Mouse (Mus musculus): ENCODE data around the gene Rasl10a. TPM values are rescaled to one million over a fixed set of nuclear protein-coding genes. Genes with fewer than 3 reads are reported as not detected.

Gene Rasl10a
- 1.1 TPM in 2 replicates for polyA plus RNA-seq (2016; fragmentation: Nextera tagmentation; extraction: Ambion mirVana)

- Histone ChIP-seq H3K9ac (peak within 1 kb of the TSS; percentile 53), H3K9me3 (no peaks in the 10 kb centered on the region), H3K4me1 (peaks cover 57% of the 10 kb centered on the region), H3K4me2 (replicated peaks) (peak within 1 kb of the TSS; percentile 88), H3K27me3 (peaks cover 80% of the 10 kb centered on the region), H3K36me3 (no peaks in the 10 kb centered on the region; the same call in 1 of the 2 replicates), H3K4me3 (peak within 1 kb of the TSS; percentile 46), H3K27ac (no peak within 1 kb of the TSS)
- ATAC-seq (ENCODE audit: insufficient number of reproducible peaks, insufficient read depth, low FRiP score, low TSS enrichment) = no peak
- 2% methylated on average over 77 of the region's 77 CpGs for WGBS
These were observed at the start of gene Rasl10a for GRCm38 (mm10) chr11:5057856-5058641. Gene Rasl10a, plus strand, starts transcription at chr11:5058128.

GRCm38 (mm10) chr11:5008867-5009266, 49.1 kb upstream of the Rasl10a start:
- peaks cover 14% of the 10 kb centered on the region for H3K36me3 ChIP-seq
- H3K27ac ChIP-seq = no peak overlapping the region
- no peak overlapping the region for H3K9ac ChIP-seq
- no peaks in the 10 kb centered on the region for H3K4me1 ChIP-seq
- H3K9me3 ChIP-seq = no peaks in the 10 kb centered on the region
- no peak overlapping the region for H3K4me2 ChIP-seq (replicated peaks)
- no peak overlapping the region for H3K4me3 ChIP-seq
- H3K27me3 ChIP-seq = no peaks in the 10 kb centered on the region
- ATAC-seq (ENCODE audit: insufficient number of reproducible peaks, insufficient read depth, low FRiP score, low TSS enrichment) = no peak
- 86% methylated on average over 3 of the region's 3 CpGs for WGBS

GRCm38 (mm10) chr11:5009354-5010074, 48.4 kb upstream of the Rasl10a start:
- H3K27ac ChIP-seq = no peak overlapping the region
- WGBS = 86% methylated on average over 3 of the region's 3 CpGs

GRCm38 (mm10) chr11:5010205-5010604, 47.7 kb upstream of the Rasl10a start:
- Histone ChIP-seq H3K27ac (no peak overlapping the region), H3K9me3 (no peaks in the 10 kb centered on the region), H3K36me3 (peaks cover 25% of the 10 kb centered on the region), H3K27me3 (no peaks in the 10 kb centered on the region), H3K4me3 (no peak overlapping the region), H3K4me1 (no peaks in the 10 kb centered on the region), H3K4me2 (replicated peaks) (no peak overlapping the region), H3K9ac (no peak overlapping the region)
- 87% methylated on average over 1 of the region's 1 CpGs for WGBS
- ATAC-seq (ENCODE audit: insufficient number of reproducible peaks, insufficient read depth, low FRiP score, low TSS enrichment) = no peak

More at GRCm38 (mm10) chr11:5009354-5010074, 48.4 kb upstream of the Rasl10a start:
- Histone ChIP-seq H3K36me3 (peaks cover 20% of the 10 kb centered on the region), H3K9me3 (no peaks in the 10 kb centered on the region), H3K4me3 (no peak overlapping the region), H3K27me3 (no peaks in the 10 kb centered on the region), H3K4me2 (replicated peaks) (no peak overlapping the region), H3K9ac (no peak overlapping the region), H3K4me1 (no peaks in the 10 kb centered on the region)
- ATAC-seq (ENCODE audit: insufficient number of reproducible peaks, insufficient read depth, low FRiP score, low TSS enrichment) = no peak

GRCm38 (mm10) chr11:5011480-5011879, 46.4 kb upstream of the Rasl10a start:
- 85% methylated on average over 1 of the region's 1 CpGs for WGBS
- Histone ChIP-seq H3K4me3 (no peak overlapping the region), H3K4me2 (replicated peaks) (no peak overlapping the region), H3K36me3 (peaks cover 33% of the 10 kb centered on the region), H3K9ac (no peak overlapping the region), H3K27me3 (no peaks in the 10 kb centered on the region), H3K4me1 (no peaks in the 10 kb centered on the region), H3K9me3 (no peaks in the 10 kb centered on the region), H3K27ac (no peak overlapping the region)
- no peak for ATAC-seq (ENCODE audit: insufficient number of reproducible peaks, insufficient read depth, low FRiP score, low TSS enrichment)

GRCm38 (mm10) chr11:5012213-5012715, 45.7 kb upstream of the Rasl10a start:
- WGBS = 83% methylated on average over 5 of the region's 5 CpGs
- H3K36me3 ChIP-seq = peaks cover 41% of the 10 kb centered on the region

GRCm38 (mm10) chr11:5015720-5016119, 42.2 kb upstream of the Rasl10a start:
- Histone ChIP-seq H3K36me3 (peaks cover 72% of the 10 kb centered on the region), H3K4me3 (no peak overlapping the region)
- WGBS = 71% methylated on average over 2 of the region's 2 CpGs

More at GRCm38 (mm10) chr11:5012213-5012715, 45.7 kb upstream of the Rasl10a start:
- no peaks in the 10 kb centered on the region for H3K27me3 ChIP-seq
- H3K4me2 ChIP-seq (replicated peaks) = no peak overlapping the region
- no peak overlapping the region for H3K9ac ChIP-seq
- H3K27ac ChIP-seq = no peak overlapping the region
- no peaks in the 10 kb centered on the region for H3K9me3 ChIP-seq
- no peaks in the 10 kb centered on the region for H3K4me1 ChIP-seq
- no peak for ATAC-seq (ENCODE audit: insufficient number of reproducible peaks, insufficient read depth, low FRiP score, low TSS enrichment)
- no peak overlapping the region for H3K4me3 ChIP-seq

GRCm38 (mm10) chr11:5016286-5016685, 41.6 kb upstream of the Rasl10a start:
- ATAC-seq (ENCODE audit: insufficient number of reproducible peaks, insufficient read depth, low FRiP score, low TSS enrichment) = no peak
- H3K27me3 ChIP-seq = no peaks in the 10 kb centered on the region
- H3K4me1 ChIP-seq = no peaks in the 10 kb centered on the region
- no peak overlapping the region for H3K9ac ChIP-seq
- WGBS = 83% methylated on average over 5 of the region's 5 CpGs
- no peak overlapping the region for H3K27ac ChIP-seq
- peaks cover 73% of the 10 kb centered on the region for H3K36me3 ChIP-seq
- no peak overlapping the region for H3K4me2 ChIP-seq (replicated peaks)
- H3K4me3 ChIP-seq = no peak overlapping the region
- no peaks in the 10 kb centered on the region for H3K9me3 ChIP-seq

More at GRCm38 (mm10) chr11:5015720-5016119, 42.2 kb upstream of the Rasl10a start:
- Histone ChIP-seq H3K9ac (no peak overlapping the region), H3K4me1 (no peaks in the 10 kb centered on the region), H3K27me3 (no peaks in the 10 kb centered on the region), H3K27ac (no peak overlapping the region), H3K4me2 (replicated peaks) (no peak overlapping the region), H3K9me3 (no peaks in the 10 kb centered on the region)
- no peak for ATAC-seq (ENCODE audit: insufficient number of reproducible peaks, insufficient read depth, low FRiP score, low TSS enrichment)

- no peak overlapping the region for H3K9ac ChIP-seq
- no peak overlapping the region for H3K27ac ChIP-seq
- no peaks in the 10 kb centered on the region for H3K4me1 ChIP-seq
- 73% methylated on average over 6 of the region's 6 CpGs for WGBS
- no peak for ATAC-seq (ENCODE audit: insufficient number of reproducible peaks, insufficient read depth, low FRiP score, low TSS enrichment)
- H3K4me2 ChIP-seq (replicated peaks) = no peak overlapping the region
- H3K27me3 ChIP-seq = no peaks in the 10 kb centered on the region
- peaks cover 79% of the 10 kb centered on the region for H3K36me3 ChIP-seq
- H3K4me3 ChIP-seq = no peak overlapping the region
- no peaks in the 10 kb centered on the region for H3K9me3 ChIP-seq
These were observed 40.4 kb upstream of the Rasl10a start for GRCm38 (mm10) chr11:5017506-5017905.

GRCm38 (mm10) chr11:5025108-5025507, 32.8 kb upstream of the Rasl10a start:
- Histone ChIP-seq H3K27ac (no peak overlapping the region), H3K36me3 (peaks cover 59% of the 10 kb centered on the region), H3K9me3 (no peaks in the 10 kb centered on the region), H3K4me2 (replicated peaks) (no peak overlapping the region), H3K9ac (no peak overlapping the region), H3K4me3 (no peak overlapping the region), H3K4me1 (no peaks in the 10 kb centered on the region), H3K27me3 (no peaks in the 10 kb centered on the region)
- 97% methylated on average over 1 of the region's 1 CpGs for WGBS
- no peak for ATAC-seq (ENCODE audit: insufficient number of reproducible peaks, insufficient read depth, low FRiP score, low TSS enrichment)

- H3K27me3 ChIP-seq = no peaks in the 10 kb centered on the region
- H3K4me1 ChIP-seq = no peaks in the 10 kb centered on the region
- ATAC-seq (ENCODE audit: insufficient number of reproducible peaks, insufficient read depth, low FRiP score, low TSS enrichment) = no peak
- no peak overlapping the region for H3K27ac ChIP-seq
- H3K9me3 ChIP-seq = no peaks in the 10 kb centered on the region
- no peak overlapping the region for H3K4me3 ChIP-seq
- H3K9ac ChIP-seq = no peak overlapping the region
- H3K4me2 ChIP-seq (replicated peaks) = no peak overlapping the region
- peaks cover 68% of the 10 kb centered on the region for H3K36me3 ChIP-seq
- WGBS = 92% methylated on average over 7 of the region's 7 CpGs
These were observed 29.7 kb upstream of the Rasl10a start for GRCm38 (mm10) chr11:5028228-5028627.

GRCm38 (mm10) chr11:5032706-5033105, 25.2 kb upstream of the Rasl10a start:
- H3K4me3 ChIP-seq = no peak overlapping the region
- 92% methylated on average over 10 of the region's 10 CpGs for WGBS
- no peak for ATAC-seq (ENCODE audit: insufficient number of reproducible peaks, insufficient read depth, low FRiP score, low TSS enrichment)
- H3K9ac ChIP-seq = no peak overlapping the region
- no peaks in the 10 kb centered on the region for H3K9me3 ChIP-seq
- no peaks in the 10 kb centered on the region for H3K4me1 ChIP-seq
- no peak overlapping the region for H3K27ac ChIP-seq
- no peak overlapping the region for H3K4me2 ChIP-seq (replicated peaks)
- no peaks in the 10 kb centered on the region for H3K27me3 ChIP-seq
- peaks cover 66% of the 10 kb centered on the region for H3K36me3 ChIP-seq
